Mouse (Mus musculus) layer of hippocampus, adult 2 months (tissue): ENCODE results near the gene 1810049J17Rik. TPM values are rescaled to one million over a fixed set of nuclear protein-coding genes. Genes with fewer than 3 reads are reported as not detected.
A peak's percentile ranks its signal among the peaks of the same experiment; 100 is the strongest.
"Not testable (repeated sequence)": the region's sequence is repeated elsewhere in the genome, so short reads cannot be mapped to it uniquely, and the experiment has no call there.

Experiments
- DNase-seq, 2 experiments: peaks; one replicate each; pipeline ENCODE4 v3.0.0; 2022; ENCODE audit warnings: low spot score in 2 of 2
- H3K27ac ChIP-seq: fragments of 200-600 bp; 2 replicates; pipeline ENCODE4 v1.8.1; 2022
- H3K4me3 ChIP-seq: fragments of 200-600 bp; 2 replicates; pipeline ENCODE4 v1.8.1; 2022; ENCODE audit warnings: mild to moderate bottlenecking
- CTCF ChIP-seq: fragments of 200-600 bp; conservative IDR thresholded peaks from 2 replicates; pipeline ENCODE4 v1.8.1; 2022; ENCODE audit warnings: antibody characterized with exemption, mild to moderate bottlenecking, moderate library complexity
- long read RNA-seq, 2 experiments: library from polyadenylated mRNA; stranded (forward); transcript quantifications; one replicate each; pipeline ENCODE4 v2.0.0; 2021; ENCODE audit warnings: borderline mapping rate in 2 of 2
- total RNA-seq, 2 experiments: library from RNA; stranded (reverse); gene quantifications; 2 replicates each; pipeline ENCODE4 v1.2.3; 2021

Gene 1810049J17Rik
- 1 to 10 TPM in 1 of 2 experiments, under 1 TPM in 1; 0.95 to 1.2 TPM for total RNA-seq
- long read RNA-seq, experiment 1 = 0 reads
- long read RNA-seq, experiment 2 = 0 reads

DNA sequence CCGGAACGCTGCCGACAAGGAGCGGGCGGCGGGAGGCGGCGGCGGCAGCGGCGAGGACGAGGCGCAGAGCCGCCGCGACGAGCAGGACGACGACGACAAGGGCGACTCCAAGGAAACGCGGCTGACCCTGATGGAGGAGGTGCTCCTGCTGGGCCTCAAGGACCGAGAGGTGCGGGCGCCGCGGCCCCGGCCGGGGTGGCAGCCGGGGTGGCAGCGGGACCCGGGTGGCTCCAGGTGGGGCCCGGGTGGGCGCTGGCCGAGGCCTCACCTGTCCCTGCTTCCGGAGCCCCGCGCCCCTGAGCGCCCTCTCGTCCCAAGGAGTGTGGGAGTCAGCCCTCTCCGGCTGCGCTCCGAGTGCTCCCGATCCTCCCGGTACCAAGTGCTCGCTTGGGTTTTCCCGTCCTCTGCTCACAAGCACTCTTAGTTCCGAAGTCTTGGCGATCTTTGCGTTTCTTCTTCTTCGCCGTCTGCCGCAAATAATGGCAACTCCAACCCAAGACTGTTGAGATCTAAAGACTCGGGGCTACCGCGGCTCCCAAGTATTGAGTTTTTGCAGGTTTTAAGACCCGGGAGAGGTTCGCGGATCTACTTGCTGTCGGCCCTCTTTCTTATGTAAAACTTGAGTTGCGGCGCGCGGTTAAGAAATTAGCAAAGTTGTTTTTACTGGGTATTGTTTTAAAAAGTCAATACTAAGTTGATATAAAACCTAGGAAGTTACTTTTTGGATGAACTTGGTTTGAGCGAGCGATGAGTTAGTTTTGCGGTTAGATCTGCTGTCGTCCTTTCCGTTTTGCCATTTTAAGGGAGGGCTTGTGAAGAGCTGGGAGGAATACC, at the start of gene 1810049J17Rik:
Gene 1810049J17Rik (minus strand): TSS at position 112 of the 834 bp plus-strand sequence.
- H3K27ac ChIP-seq = peak within 1 kb of the TSS; percentile 100
- H3K4me3 ChIP-seq = peak within 1 kb of the TSS; percentile 99
- no peak for TF ChIP-seq CTCF
- DNase-seq = no peak

GRCm38 (mm10) chr15:12371183-12371582, 49.5 kb upstream of the 1810049J17Rik start:
- DNase-seq = peak; percentile 66 to 77
- TF ChIP-seq CTCF = peak; percentile 90
- Histone ChIP-seq H3K27ac (peak overlapping the region; percentile 46; the same call in 1 of the 2 replicates), H3K4me3 (no peak overlapping the region)

- Histone ChIP-seq H3K27ac (no peak overlapping the region), H3K4me3 (no peak overlapping the region)
- TF ChIP-seq CTCF = no peak
- peak in 1 of 2 experiments; percentile 28 for DNase-seq
Measured at GRCm38 (mm10) chr15:12370096-12370495, 48.4 kb upstream of the 1810049J17Rik start.

DNA sequence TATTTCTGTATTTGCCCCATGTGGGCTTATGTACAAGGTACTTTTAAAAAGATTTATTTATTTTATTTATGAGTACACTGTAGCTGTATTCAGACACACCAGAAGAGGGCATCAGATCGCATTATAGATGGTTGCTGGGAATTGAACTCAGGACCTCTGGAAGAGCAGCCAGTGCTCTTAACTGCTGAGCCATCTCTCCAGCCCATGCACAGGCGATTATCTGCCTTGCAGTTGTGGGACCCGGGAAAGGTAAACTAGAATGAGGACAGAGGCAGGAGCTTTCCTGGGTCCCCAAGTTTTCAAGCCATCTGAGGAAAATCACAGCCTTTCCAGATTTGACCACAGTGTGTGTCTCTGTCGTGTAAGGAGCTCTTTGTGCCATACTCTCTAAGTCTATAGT, 47.2 kb upstream of the 1810049J17Rik start:
- DNase-seq = no peak
- TF ChIP-seq CTCF = peak; percentile 41
- H3K4me3 ChIP-seq = no peak overlapping the region

GRCm38 (mm10) chr15:12368357-12368756, 46.7 kb upstream of the 1810049J17Rik start:
- Histone ChIP-seq H3K27ac (no peak overlapping the region), H3K4me3 (no peak overlapping the region)
- TF ChIP-seq CTCF = no peak
- no peak for DNase-seq

More for the DNA sequence above, 47.2 kb upstream of the 1810049J17Rik start:
- no peak overlapping the region for H3K27ac ChIP-seq

GRCm38 (mm10) chr15:12367306-12368080, 45.8 kb upstream of the 1810049J17Rik start:
- Histone ChIP-seq H3K4me3 (no peak overlapping the region), H3K27ac (peak overlapping the region; percentile 93; the same call in 1 of the 2 replicates)
- no peak for DNase-seq
- TF ChIP-seq CTCF = no peak

DNA sequence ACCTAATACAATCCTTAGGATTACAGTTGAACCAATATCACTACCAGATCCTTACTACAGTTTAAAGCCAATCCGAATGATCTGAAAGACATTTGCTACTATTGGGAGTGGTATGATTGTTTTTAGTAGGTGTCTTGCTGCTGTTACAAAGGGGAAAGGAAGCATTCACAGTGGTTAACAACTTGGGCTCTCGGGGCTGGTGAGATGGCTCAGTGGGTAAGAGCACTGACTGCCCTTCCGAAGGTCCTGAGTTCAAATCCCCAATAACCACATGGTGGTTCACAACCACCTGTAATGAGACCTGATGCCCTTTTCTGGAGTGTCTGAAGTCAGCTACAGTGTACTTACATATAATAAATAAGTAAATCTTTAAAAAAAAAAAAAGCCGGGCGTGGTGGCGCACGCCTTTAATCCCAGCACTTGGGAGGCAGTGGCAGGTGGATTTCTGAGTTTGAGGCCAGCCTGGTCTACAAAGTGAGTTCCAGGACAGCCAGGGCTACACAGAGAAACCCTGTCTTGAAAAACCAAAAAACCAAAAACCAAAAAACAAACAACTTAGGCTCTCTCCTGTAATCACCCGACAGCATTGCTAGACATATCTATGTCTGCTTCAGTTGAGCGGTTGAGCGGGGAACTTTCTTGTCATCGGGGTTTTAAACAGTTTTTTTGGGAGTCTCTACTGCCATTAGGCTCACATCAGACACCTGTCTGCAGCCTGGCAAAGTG, 45.0 kb upstream of the 1810049J17Rik start:
- peak overlapping the region; percentile 93 for H3K27ac ChIP-seq
- DNase-seq = not testable (repeated sequence)
- TF ChIP-seq CTCF = peak; percentile 16; the same call in 1 of the 2 replicates

DNA sequence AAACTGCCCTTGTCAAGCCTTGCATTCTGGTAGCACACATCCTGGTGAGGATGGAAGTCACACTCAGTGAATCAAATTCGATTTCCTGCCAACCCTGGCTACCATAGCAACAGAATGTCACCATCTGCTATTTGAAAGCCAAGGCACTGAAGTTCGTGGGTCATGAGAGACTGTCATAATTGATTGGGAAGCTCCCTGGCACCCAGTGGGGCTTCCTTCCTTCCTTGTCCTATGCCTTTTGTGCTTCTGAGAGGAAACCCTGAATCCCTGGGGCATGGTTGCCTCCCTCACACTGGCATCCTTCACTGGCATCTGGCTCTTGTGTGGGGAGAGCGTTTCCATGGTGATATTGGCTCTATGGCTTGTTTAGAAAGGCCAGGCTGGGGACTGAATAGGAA, 44.4 kb upstream of the 1810049J17Rik start:
- peak; percentile 65 to 88 for DNase-seq
- no peak for TF ChIP-seq CTCF
- no peak overlapping the region for H3K4me3 ChIP-seq
- H3K27ac ChIP-seq = peak overlapping the region; percentile 93

More for the DNA sequence above, 45.0 kb upstream of the 1810049J17Rik start:
- H3K4me3 ChIP-seq = not testable (repeated sequence)

DNA sequence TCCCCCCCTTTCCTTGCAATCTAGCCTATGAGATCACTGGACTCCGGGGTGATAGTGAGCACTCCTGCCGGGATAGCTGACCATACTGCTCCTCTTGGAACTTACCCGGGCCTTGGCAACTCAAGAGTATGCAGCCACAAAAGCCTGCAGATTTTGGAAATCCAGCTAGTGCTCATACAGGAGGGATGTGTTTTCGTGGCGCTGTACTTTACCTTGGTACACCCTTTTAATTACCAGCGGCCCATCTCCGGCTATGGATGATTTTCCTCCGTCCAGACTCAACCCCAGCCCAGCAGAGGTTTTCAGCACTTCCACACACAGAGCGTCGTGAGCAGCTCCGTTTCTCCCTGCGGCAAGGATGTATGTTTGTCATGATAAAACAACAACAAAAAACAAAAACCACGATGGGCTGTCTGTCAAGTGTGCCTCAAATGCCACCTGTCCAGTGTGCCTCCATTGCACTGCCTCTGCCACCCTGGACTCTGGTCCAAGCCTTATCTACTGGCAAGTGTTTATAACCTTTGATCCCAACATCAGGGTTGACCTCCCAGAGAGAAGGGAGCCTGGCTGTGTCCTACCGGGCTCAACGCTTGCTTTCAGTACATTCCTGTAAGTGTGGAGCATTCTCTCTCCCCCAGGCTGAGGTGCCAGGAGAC, 43.8 kb upstream of the 1810049J17Rik start:
- H3K4me3 ChIP-seq = no peak overlapping the region
- peak overlapping the region; percentile 93 for H3K27ac ChIP-seq
- DNase-seq = no peak
- TF ChIP-seq CTCF = no peak

GRCm38 (mm10) chr15:12364096-12364495, 42.4 kb upstream of the 1810049J17Rik start:
- TF ChIP-seq CTCF = no peak
- H3K4me3 ChIP-seq = no peak overlapping the region
- H3K27ac ChIP-seq = no peak overlapping the region
- no peak for DNase-seq

GRCm38 (mm10) chr15:12362701-12363040, 41.0 kb upstream of the 1810049J17Rik start:
- TF ChIP-seq CTCF = no peak
- Histone ChIP-seq H3K27ac (peak overlapping the region; percentile 85), H3K4me3 (no peak overlapping the region)
- DNase-seq = peak; percentile 32 to 59
